Mouse (Mus musculus): ENCODE data around the gene Zfp777.

Zfp777 gene

DNA sequence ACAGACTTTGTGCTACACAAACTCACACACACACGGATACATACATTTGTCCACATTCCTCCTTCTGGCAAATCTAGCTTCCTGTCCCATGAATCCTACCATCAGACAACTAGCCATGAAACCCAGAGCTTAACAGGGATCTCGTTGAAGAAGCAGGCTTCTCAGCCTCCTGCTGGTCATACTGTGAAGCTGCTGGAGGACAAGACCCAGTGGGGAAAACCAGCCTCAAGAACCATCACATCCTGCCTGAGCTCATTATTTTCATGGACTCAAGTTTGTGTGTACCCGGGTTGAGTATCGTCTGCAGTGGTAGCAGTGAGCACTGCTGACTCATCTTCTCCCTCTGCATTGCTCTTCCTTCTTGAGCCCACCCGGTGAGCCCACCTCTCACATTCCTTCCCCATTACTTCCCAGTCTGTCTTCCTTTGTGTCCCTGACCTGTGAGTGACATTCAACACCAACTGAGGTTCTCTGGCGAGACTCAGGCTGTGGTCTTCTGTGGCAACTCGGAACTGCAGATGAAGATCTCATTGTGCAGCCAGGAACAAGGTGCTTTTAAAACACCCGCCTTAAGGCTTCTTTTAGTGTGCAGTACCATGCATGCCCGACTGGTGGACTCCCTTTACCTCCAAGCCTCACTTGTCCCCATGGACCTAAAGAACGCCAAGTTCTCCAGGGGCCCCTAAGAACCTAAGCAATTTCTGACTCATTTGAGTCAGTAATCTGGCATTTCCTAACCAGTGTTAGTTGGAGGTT, 22.6 kb downstream of the Zfp777 start:
- no peak for DNase-seq (ENCODE audit: low spot score)

DNA sequence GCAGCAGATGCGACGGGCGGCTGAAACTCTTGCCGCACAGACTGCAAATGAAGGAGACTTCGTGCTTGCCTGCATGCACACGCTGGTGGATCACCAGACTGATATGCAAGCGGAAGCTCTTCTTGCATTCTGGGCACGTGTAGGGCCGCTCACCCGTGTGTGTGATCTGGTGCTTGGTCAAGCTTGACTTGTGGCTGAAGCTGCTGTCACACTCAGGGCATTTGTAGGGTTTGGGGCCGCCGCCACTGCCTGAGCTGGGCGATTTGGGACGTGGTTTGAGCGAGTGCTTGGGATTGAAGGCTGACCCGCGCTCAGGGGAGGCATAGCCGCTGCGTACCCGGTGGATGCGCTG, 23.7 kb downstream of the Zfp777 start:
- DNase-seq (ENCODE audit: low spot score) = no peak

DNA sequence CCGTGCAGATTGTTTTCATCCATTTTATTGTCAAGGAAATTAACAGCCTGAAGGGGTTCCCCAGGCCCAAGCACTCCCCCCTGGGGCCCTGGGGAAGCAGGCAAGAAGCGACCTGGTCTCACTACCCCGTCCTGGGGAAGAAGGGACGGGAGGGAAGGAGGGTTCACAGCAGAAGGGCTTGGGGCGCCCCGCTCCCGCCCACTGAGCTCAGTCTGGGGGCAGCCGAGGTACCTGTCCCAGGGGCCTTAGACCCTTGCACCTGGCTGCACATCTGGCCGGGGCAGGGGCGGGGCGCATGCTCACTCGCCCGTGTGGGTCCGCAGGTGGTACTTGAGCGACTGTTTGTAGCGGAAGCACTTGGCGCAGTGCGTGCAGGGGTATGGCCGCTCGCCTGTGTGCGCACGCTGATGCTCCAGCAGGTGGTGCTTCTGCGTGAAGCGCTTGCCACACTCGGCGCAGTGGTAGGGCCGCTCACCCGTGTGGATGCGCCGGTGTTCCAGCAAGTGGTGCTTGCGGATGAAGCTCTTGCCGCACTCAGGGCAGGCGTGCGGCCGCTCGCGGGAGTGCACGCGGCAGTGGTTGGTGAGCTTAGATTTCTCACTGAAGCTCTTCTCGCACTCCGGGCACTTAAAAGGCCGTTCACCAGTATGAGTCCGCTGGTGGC, 24.2 kb downstream of the Zfp777 start:
- no peak for DNase-seq (ENCODE audit: low spot score)

DNA sequence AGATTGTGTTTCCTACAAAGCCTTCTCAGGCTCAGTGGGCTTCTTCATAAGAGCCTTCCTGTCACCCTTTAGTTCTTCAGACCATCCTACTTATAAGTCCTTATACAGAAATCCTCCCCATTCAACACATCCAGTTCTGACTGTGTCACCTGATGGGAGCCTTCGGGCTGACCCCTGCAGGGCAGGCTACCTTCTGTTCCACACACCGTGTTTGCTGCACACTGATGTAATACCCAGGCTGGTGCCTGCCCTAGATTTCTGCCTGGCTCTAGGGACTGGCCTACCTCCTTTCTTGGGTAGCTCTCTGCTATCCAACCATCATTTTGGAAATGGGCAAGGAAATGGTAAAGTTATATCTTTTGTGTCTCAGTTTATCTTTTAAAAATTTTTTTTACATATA, 26.0 kb downstream of the Zfp777 start:
- no peak for DNase-seq (ENCODE audit: low spot score)

DNA sequence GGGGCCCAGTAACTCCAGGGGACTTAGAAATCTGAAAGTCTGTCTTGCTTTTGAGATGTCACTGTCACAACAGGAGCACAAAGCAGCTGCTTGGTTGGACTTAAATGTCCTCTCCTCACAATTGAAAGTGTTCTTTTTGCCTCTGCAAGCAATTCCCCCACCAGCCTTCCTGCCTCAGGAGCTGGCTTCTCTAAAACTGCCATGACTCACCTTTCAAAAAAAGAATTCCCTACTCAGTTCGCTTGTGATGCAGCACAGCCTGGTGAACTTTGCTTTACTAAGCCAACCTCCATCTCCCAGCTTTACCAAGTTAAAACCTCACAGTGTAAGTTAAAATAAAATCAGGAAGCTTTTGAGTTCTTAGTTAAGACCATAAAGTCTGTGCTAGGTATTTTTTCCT, 27.0 kb downstream of the Zfp777 start:
- no peak for DNase-seq (ENCODE audit: low spot score)

DNA sequence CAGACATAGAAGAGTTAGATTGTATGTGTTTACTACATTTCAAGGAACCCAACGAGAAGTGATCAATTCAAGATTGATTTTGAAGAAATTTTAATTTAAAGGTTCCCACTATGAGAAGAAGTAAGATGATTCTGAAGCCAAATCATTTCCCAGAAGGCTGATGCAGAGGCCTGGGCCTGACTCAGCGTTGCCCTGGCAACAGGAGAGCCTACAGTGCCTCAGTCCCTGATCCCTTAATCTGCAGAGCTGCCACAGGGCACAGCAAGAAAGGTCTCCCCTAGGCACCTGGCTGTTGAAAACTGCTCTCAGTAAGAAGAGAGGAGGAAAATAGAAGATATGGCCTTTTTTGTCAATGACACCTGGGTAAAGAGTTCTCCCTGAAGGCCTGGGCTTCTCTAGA, 28.7 kb downstream of the Zfp777 start:
- no peak for DNase-seq (ENCODE audit: low spot score)

DNA sequence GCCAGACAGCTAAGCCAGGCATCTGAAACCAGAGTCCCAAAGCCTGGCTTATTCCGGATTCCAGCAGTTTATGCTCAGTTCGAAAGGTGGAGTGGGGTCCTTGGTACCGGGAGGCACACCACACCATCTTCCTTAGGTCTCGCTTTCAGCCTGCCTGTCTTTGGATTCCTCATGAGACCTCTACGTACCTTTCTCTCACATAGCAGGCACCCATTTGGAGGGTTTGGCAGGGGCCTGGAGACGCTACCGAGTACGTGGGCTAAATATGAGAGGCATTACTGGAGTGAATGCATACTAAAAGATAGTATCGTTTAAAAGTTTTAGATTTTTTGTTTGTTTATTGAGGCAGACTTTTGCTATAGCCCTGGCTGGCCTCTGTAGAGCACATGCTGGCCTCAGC, 31.9 kb downstream of the Zfp777 start:
- DNase-seq (ENCODE audit: low spot score) = no peak

DNA sequence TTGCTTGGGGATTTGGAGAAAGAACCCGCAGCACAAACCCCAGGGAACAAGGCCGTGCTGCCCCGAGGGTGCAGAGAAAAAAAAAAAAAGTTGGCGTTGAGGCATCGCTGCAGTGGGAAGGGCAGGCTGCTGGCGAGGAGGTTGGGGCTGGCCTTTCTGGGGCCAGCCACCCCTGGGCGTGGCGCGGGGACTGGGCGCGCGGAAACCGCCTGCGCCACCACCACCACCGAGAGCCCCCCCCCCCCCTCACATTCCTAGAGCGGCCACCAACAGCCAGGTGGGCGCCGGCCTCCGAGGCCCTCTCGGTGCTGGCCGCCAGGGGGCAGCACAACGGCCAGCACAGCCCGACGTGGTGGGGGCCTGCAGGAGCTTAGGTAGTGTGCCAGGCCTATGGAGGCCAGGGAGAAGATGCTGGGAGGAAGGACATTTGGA, 32.6 kb downstream of the Zfp777 start:
- DNase-seq (ENCODE audit: low spot score) = peak; percentile 42

DNA sequence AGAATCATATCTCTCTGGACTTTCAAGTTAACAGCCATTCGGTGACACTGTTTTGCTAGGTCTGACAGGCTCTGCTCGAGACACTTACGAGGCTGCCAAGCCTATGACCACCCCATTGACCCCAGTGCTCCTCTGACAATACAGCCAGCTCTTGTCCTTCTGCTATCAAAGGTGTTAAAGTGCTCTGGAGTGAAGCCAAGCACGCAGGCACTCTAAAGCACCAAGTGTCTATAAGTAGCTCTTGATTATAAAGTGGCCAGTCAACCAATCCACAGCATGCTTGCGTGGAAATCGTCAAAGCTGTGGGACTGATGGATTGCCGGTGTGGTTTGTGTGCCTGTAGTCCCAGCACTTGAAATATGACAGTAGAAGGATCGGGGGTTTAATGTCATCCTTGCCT, 38.0 kb downstream of the Zfp777 start:
- no peak for DNase-seq (ENCODE audit: low spot score)

DNA sequence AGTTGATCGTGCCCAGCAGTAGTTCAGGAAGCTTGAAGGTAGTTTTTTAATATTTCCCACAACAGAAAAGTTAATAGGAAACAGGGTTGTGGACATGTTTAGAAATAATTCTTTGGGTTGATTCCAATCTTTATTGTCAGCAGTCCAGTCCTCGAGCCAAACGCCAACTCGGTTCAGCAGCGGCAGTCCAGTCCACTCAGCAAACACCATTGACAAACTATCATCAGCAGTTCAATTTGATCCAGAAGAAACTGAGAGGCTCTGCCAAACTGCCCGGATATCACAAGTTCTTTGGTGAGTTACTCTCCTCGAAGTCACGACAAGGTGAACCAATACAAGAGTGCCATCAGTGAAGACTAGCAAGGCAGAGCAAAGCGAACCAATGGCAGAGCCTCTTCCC, 53.0 kb downstream of the Zfp777 start:
- DNase-seq (ENCODE audit: low spot score) = no peak

DNA sequence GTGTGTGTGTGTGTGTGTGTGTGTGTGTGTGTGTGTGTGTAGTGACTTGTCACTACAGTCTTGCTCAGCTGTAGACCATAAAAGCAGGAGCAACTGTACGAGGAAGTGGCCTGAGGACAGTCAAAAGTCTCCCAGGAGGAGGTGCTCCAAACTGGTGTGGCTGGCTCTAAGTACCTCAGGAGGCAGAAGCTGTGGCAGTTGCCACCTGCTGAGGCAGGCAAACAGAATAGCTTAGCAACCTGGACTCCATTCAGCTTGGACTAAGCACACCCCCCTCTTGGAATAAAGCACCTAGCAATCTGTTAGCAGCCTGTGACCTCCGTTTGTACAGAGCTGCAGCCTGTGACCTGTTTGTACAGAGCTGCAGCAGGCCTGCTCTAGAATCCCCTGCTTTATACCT, 64.8 kb downstream of the Zfp777 start:
- DNase-seq (ENCODE audit: low spot score) = no peak

DNA sequence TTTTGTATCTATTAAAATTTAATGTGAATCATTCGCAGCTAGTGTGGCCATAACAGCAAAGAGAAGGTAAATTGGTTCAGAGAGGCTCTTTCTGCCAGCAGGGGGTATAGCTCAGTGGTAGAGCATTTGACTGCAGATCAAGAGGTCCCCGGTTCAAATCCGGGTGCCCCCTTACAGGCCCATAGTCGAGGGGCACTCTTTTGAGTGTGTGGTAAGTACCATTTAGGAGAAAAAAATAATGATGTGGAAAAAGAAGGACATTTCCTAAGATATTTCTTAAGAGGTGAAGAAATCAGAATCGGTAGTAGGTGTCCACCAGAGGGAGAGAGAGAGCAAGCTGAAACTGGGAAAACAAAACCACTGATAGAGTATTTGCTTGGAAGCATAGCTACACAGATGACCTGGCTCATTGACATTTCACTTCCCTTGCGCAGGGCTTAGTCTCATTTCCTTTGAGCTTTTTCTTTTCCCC, 69.8 kb downstream of the Zfp777 start:
- DNase-seq (ENCODE audit: low spot score) = peak; percentile 71

DNA sequence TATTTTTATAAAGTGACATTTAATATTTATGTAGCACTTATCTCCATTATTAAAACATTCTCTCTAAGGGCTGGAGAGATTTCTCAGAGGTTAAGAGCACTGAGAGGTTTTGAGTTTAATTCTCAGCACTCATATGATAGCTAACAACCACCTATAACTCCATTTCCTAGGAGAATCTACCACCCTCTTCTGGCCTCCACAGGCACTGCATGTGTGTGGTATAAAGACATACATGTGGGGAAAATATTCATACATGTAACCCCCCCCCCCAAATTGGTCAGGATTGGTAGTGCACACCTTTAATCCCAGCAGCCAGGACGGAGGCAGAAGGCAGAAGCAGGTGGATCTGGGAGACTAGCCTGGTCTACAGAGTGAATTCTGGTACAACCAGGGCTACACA, 74.1 kb downstream of the Zfp777 start:
- DNase-seq (ENCODE audit: low spot score) = no peak

Measured in urinary bladder, postnatal 25 days (tissue).